Mouse (Mus musculus) midbrain, embryonic 16.5 days (tissue): ENCODE measurements around the gene Ffar3. TPM values are rescaled to one million over a fixed set of nuclear protein-coding genes. Genes with fewer than 3 reads are reported as not detected.

Experiments
- ATAC-seq: fragments of 200-750 bp; cut with Nextera tagmentation; 2 replicates; pipeline ENCODE4 v1.8.0; 2017; ENCODE audit warnings: moderate TSS enrichment
- H3K27ac ChIP-seq: fragments of 300-500 bp; sonication (generic); 2 replicates; pipeline ENCODE4 v1.5.1; 2014; ENCODE audit warnings: mild to moderate bottlenecking, low read length, mixed read lengths
- H3K27me3 ChIP-seq: fragments of 300-500 bp; sonication (generic); 2 replicates; pipeline ENCODE4 v1.6.1; 2014; ENCODE audit warnings: low read depth, low read length, mixed read lengths; ENCODE audit not compliant: control insufficient read depth, insufficient read depth
- H3K36me3 ChIP-seq: fragments of 300-500 bp; sonication (generic); 2 replicates; pipeline ENCODE4 v1.6.1; 2014; ENCODE audit warnings: mild to moderate bottlenecking, low read length, moderate library complexity, mixed read lengths; ENCODE audit not compliant: control insufficient read depth, insufficient read depth
- H3K4me1 ChIP-seq: fragments of 300-500 bp; sonication (generic); 2 replicates; pipeline ENCODE4 v1.6.1; 2014; ENCODE audit warnings: mild to moderate bottlenecking, low read length, mixed read lengths; ENCODE audit not compliant: control insufficient read depth, insufficient read depth
- H3K4me2 ChIP-seq: fragments of 300-500 bp; sonication (generic); 2 replicates; pipeline ENCODE4 v1.6.1; 2014; ENCODE audit warnings: mild to moderate bottlenecking, low read length, mixed read lengths
- H3K4me3 ChIP-seq: fragments of 300-500 bp; sonication (generic); 2 replicates; pipeline ENCODE4 v1.5.1; 2014; ENCODE audit warnings: low read depth, mild to moderate bottlenecking, low read length, moderate library complexity, mixed read lengths
- H3K9ac ChIP-seq: fragments of 300-500 bp; sonication (generic); 2 replicates; pipeline ENCODE4 v1.6.1; 2014; ENCODE audit warnings: low read depth, low read length, mixed read lengths
- H3K9me3 ChIP-seq: fragments of 300-500 bp; sonication (generic); replicated peaks from 2 replicates; pipeline ENCODE4 v1.6.1; 2014; ENCODE audit warnings: mild to moderate bottlenecking, low read length, mixed read lengths; ENCODE audit not compliant: control insufficient read depth, poor library complexity, severe bottlenecking
- WGBS: fragments of 180-500 bp; shearing (Covaris S2); extraction: QIAGEN DNeasy Blood & Tissue Kit; methylation state at CpG from one replicate; pipeline ENCODE4 v1.1.7; 2014; 5-methylcytosine and 5-hydroxymethylcytosine counted together
- polyA plus RNA-seq: library from polyadenylated mRNA; unstranded; fragments of >200 nt; fragmentation: Nextera tagmentation; extraction: Ambion mirVana; gene quantifications from 2 replicates; pipeline ENCODE4 v1.2.1, GENCODE M21; 2015

Ffar3 gene
- polyA plus RNA-seq, 1 experiment from 2014 or later: not detected

- no peak overlapping the region for H3K27ac ChIP-seq
- 65% methylated on average over 1 of the region's 1 CpGs for WGBS
- no peak overlapping the region for H3K9ac ChIP-seq
- no peaks in the 10 kb centered on the region for H3K36me3 ChIP-seq
- no peaks in the 10 kb centered on the region for H3K9me3 ChIP-seq
- H3K4me3 ChIP-seq: no peak overlapping the region
- no peaks in the 10 kb centered on the region for H3K4me1 ChIP-seq
- no peak for ATAC-seq
- no peak overlapping the region for H3K4me2 ChIP-seq
- no peaks in the 10 kb centered on the region for H3K27me3 ChIP-seq
Observed at GRCm38 (mm10) chr7:30857746-30858145, 1.8 kb upstream of the Ffar3 start.

GRCm38 (mm10) chr7:30851421-30851820 lies 4.6 kb downstream of the Ffar3 start:
- Histone ChIP-seq H3K4me3 (no peak overlapping the region), H3K36me3 (no peaks in the 10 kb centered on the region), H3K9me3 (no peaks in the 10 kb centered on the region), H3K27me3 (no peaks in the 10 kb centered on the region), H3K9ac (no peak overlapping the region), H3K4me2 (no peak overlapping the region), H3K27ac (no peak overlapping the region), H3K4me1 (no peaks in the 10 kb centered on the region)
- 89% methylated on average over 1 of the region's 1 CpGs for WGBS
- no peak for ATAC-seq

- Histone ChIP-seq H3K9ac (no peak overlapping the region), H3K4me2 (no peak overlapping the region), H3K27ac (no peak overlapping the region), H3K27me3 (no peaks in the 10 kb centered on the region), H3K9me3 (no peaks in the 10 kb centered on the region), H3K36me3 (no peaks in the 10 kb centered on the region), H3K4me1 (peaks cover 7% of the 10 kb centered on the region; the same call in 1 of the 2 replicates), H3K4me3 (no peak overlapping the region)
- ATAC-seq: no peak
- WGBS: 78% methylated on average over 6 of the region's 6 CpGs
Observed at GRCm38 (mm10) chr7:30847934-30848333, 8.0 kb downstream of the Ffar3 start.

- no peaks in the 10 kb centered on the region for H3K27me3 ChIP-seq
- H3K27ac ChIP-seq: no peak overlapping the region
- H3K4me2 ChIP-seq: no peak overlapping the region
- no peak overlapping the region for H3K4me3 ChIP-seq
- no peaks in the 10 kb centered on the region for H3K36me3 ChIP-seq
- no peak for ATAC-seq
- no peak overlapping the region for H3K9ac ChIP-seq
- no peaks in the 10 kb centered on the region for H3K9me3 ChIP-seq
- 81% methylated on average over 5 of the region's 5 CpGs for WGBS
- H3K4me1 ChIP-seq: peaks cover 7% of the 10 kb centered on the region; the same call in 1 of the 2 replicates
Observed at GRCm38 (mm10) chr7:30847386-30847785, 8.6 kb downstream of the Ffar3 start.

DNA sequence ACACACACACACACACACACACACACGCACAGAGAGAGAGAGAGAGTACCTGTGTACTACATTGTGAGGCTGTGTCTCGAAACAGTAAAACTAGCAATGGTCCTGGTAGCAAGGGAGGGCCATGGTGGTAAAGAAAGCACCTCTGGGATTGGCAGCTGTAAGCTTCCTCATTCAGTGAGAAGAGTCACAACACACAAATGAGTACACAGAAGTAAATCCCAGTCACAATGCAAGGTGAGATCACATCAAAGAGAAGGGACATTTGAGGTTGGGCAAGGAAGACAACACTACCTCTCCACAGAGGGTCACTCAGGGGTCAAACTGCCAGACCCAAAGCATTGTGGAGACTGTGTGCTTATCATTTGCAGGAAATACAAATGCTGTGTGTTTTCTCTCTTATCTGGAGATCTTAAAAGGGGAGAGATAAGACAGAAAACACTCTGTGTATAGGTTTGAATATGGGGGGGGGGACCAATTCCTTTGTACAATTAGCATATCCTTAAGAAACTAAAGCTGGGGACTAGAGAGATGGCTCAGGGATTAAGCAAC lies 9.4 kb downstream of the Ffar3 start:
- Histone ChIP-seq H3K9ac (no peak overlapping the region), H3K27ac (no peak overlapping the region), H3K27me3 (no peaks in the 10 kb centered on the region), H3K9me3 (no peaks in the 10 kb centered on the region), H3K4me3 (no peak overlapping the region), H3K36me3 (no peaks in the 10 kb centered on the region), H3K4me1 (peaks cover 7% of the 10 kb centered on the region; the same call in 1 of the 2 replicates), H3K4me2 (no peak overlapping the region)
- no peak for ATAC-seq
- 73% methylated on average over 2 of the region's 2 CpGs for WGBS

DNA sequence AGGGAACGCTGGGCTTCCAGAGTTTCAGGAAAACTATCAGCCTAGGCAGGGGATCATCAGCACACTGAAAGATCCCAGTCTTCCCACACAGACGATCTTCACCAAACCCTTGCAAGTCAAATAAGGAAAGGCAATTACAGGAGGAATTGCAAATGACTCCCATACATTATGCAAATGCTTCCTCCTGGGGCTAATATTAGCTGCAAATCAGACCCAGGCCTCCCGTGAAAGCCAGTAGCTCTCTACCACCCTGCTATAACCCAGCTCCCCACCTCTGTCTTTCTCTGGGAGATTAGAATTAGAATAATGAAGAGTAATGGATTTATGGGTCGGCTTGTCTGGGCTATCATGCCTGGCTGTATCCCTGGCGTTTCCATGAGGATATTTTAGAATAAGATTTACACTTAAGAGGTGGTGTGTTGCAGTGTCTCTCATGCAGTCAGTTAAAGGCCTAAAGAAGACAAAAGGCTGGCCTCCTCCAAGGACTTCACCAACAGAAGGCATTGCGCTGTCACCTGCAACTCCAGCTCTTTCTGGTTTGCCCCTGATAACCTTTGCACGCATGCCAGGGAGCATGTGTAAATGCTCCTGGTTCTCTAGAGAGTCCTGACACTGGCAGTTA lies 11.2 kb downstream of the Ffar3 start:
- Histone ChIP-seq H3K9me3 (no peaks in the 10 kb centered on the region), H3K4me3 (no peak overlapping the region), H3K4me2 (no peak overlapping the region), H3K27me3 (no peaks in the 10 kb centered on the region), H3K9ac (no peak overlapping the region), H3K27ac (peak overlapping the region; percentile 64), H3K4me1 (peaks cover 7% of the 10 kb centered on the region; the same call in 1 of the 2 replicates), H3K36me3 (no peaks in the 10 kb centered on the region)
- WGBS: 27% methylated on average over 7 of the region's 7 CpGs
- ATAC-seq: no peak

- Histone ChIP-seq H3K27ac (no peak overlapping the region), H3K4me3 (no peak overlapping the region), H3K9ac (no peak overlapping the region), H3K27me3 (no peaks in the 10 kb centered on the region), H3K4me1 (peaks cover 7% of the 10 kb centered on the region; the same call in 1 of the 2 replicates), H3K36me3 (no peaks in the 10 kb centered on the region), H3K4me2 (no peak overlapping the region), H3K9me3 (no peaks in the 10 kb centered on the region)
- ATAC-seq: no peak
- WGBS: 82% methylated on average over 5 of the region's 5 CpGs
Observed at GRCm38 (mm10) chr7:30842092-30842491, 13.9 kb downstream of the Ffar3 start.

DNA sequence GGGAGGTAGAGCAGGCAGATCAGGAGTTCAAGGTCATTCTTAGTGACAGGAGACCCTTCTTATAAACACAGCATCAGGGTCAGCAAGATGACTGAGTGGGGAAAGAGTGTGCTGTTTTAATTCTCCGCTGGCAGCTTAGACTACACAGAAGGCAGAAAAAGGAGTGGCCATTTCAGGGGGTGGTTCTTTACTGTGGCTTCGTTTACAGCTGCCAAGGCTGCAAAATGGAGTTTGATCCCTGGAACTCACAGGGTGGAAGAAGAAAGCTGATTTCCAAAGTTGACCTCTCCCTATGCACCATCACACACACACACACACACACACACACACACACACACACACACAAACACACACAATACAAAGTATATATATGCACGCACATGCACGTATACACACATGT lies 14.6 kb downstream of the Ffar3 start:
- H3K9me3 ChIP-seq: no peaks in the 10 kb centered on the region
- H3K4me3 ChIP-seq: no peak overlapping the region
- H3K27ac ChIP-seq: no peak overlapping the region
- H3K9ac ChIP-seq: no peak overlapping the region
- H3K4me1 ChIP-seq: peaks cover 7% of the 10 kb centered on the region; the same call in 1 of the 2 replicates
- no peaks in the 10 kb centered on the region for H3K36me3 ChIP-seq
- H3K27me3 ChIP-seq: no peaks in the 10 kb centered on the region
- WGBS: 77% methylated on average over 4 of the region's 4 CpGs
- no peak for ATAC-seq
- H3K4me2 ChIP-seq: no peak overlapping the region

GRCm38 (mm10) chr7:30840306-30840705 lies 15.7 kb downstream of the Ffar3 start:
- no peaks in the 10 kb centered on the region for H3K9me3 ChIP-seq
- ATAC-seq: no peak
- 69% methylated on average over 3 of the region's 3 CpGs for WGBS
- H3K36me3 ChIP-seq: no peaks in the 10 kb centered on the region
- H3K9ac ChIP-seq: no peak overlapping the region
- H3K4me1 ChIP-seq: peaks cover 7% of the 10 kb centered on the region; the same call in 1 of the 2 replicates
- H3K27me3 ChIP-seq: no peaks in the 10 kb centered on the region
- H3K4me2 ChIP-seq: no peak overlapping the region
- H3K4me3 ChIP-seq: no peak overlapping the region
- H3K27ac ChIP-seq: no peak overlapping the region
